Mouse (Mus musculus): ENCODE measurements around the gene Gm10642. TPM values are rescaled to one million over a fixed set of nuclear protein-coding genes. Genes with fewer than 3 reads are reported as not detected.

Gene Gm10642
- polyA plus RNA-seq (2015; fragmentation: Nextera tagmentation; extraction: Ambion mirVana), result 0.36 and 0.45 TPM in 2 replicates

DNA sequence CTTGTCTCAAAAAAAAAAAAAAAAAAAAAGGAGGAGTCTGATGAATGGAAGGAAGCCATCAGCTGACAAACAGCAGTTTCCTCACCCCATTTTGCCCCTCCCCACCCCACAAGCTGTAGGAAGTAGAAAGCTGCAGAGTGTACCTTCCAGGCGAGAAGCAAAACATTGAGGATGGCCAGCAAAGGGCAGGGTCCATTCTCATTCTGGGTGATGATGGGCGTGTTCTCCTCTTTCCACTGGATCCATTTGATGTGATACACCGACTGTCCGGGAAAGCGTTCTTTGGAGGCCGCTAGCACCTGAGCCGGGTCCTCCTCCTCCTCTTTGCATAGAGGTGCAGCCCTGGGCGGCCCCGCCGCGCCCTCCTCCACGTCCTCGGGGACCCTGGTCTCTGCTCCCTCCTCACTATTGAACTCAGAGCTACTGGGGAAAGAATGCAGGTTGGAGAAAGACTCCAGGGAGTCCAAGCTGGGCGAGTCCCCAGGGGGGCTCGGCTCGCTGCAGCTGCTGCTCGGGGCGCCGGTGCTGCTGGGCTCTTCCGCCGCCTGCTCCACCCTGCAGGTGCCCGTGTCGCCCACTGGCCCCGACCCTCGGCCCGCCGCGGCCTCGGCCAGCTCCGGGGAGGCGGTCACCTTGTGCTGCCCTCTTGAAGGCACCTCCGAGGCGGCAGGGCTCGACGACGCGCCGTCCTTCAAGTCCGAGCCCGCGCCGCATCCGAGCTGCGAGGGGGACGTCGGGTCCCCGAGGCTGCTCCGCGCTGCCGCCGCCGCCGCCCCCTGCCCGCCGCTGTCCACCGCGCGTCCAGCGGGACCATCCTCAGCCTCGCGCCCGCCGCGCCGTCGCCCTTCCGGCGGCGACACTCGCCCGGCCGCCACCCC lies at the start of gene Gm10642:
TSS of gene Gm10642 (plus strand) at position 122 of the 878 bp plus-strand sequence.
- Histone ChIP-seq H3K9me3 (replicated peaks) (no peaks in the 10 kb centered on the region), H3K27ac (peak within 1 kb of the TSS; percentile 95), H3K4me3 (peak within 1 kb of the TSS; percentile 98), H3K27me3 (no peaks in the 10 kb centered on the region), H3K4me2 (peak within 1 kb of the TSS; percentile 81), H3K36me3 (no peaks in the 10 kb centered on the region), H3K4me1 (replicated peaks) (peaks cover 21% of the 10 kb centered on the region), H3K9ac (peak within 1 kb of the TSS; percentile 94)
- ATAC-seq (replicated peaks; ENCODE audit: insufficient number of reproducible peaks, insufficient read depth, low FRiP score, low read depth), result peak; percentile 53
- under 1% methylated on average over 72 of the region's 72 CpGs for WGBS

DNA sequence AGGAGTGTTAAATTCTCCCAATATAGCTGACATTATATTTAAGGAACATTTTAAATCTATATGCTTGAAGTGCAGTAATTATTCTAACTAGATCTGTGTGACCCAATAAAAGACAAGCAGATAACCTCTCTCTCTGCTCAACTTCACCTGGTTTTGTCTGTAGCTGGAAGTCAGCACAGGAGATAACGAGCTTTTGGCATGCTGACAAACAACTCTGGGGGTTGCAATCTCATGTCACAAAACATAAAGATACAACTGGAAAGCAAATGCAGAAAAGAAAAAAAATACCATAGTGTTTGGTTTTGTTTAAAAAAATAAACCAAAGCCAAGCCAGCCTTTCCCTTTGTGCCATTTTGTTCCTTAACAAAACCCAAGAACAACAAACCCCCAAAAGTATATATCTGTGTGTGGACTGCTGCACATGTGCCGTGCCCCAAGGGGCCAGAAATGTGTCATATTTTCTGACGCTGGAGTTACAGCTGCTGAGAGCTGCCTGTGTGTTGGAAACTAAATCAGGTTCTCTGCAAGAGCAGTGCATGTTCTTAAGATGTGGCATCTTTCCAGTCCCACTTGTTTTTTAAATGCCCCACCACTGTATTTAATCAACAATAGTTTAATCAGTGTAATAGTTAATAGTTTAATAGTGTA lies 44.9 kb upstream of the Gm10642 start:
- Histone ChIP-seq H3K36me3 (peaks cover 17% of the 10 kb centered on the region; the same call in 1 of the 2 replicates), H3K27me3 (no peaks in the 10 kb centered on the region), H3K4me1 (replicated peaks) (peaks cover 14% of the 10 kb centered on the region), H3K4me2 (no peak overlapping the region), H3K9me3 (replicated peaks) (no peaks in the 10 kb centered on the region), H3K4me3 (no peak overlapping the region), H3K27ac (peak overlapping the region; percentile 50), H3K9ac (no peak overlapping the region)
- ATAC-seq (replicated peaks; ENCODE audit: insufficient number of reproducible peaks, insufficient read depth, low FRiP score, low read depth), result no peak
- 30% methylated on average over 3 of the region's 3 CpGs for WGBS

DNA sequence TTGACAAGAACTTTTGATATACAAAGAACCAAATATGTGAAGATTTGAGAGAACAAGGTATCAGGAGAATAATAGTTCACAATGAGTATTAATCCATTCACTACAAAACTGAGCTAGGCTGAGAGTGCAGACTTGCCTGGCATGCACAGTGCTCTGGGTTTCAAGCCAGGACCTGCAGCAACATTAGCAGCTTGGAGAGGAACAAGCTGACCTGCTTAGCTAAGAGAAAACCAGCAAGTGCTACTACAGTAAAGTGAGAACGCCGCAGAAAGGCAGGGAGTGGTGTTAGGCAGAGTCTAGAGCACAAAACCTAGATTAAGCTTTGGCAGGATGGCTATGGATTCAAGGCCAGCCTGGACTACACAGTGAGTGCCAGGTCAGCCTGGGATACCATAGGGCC lies 26.3 kb upstream of the Gm10642 start:
- Histone ChIP-seq H3K27ac (no peak overlapping the region), H3K27me3 (no peaks in the 10 kb centered on the region), H3K4me3 (no peak overlapping the region), H3K4me2 (no peak overlapping the region), H3K9ac (no peak overlapping the region), H3K36me3 (peaks cover 2% of the 10 kb centered on the region; the same call in 1 of the 2 replicates), H3K9me3 (replicated peaks) (no peaks in the 10 kb centered on the region), H3K4me1 (replicated peaks) (peaks cover 5% of the 10 kb centered on the region; the same call in 1 of the 2 replicates)
- WGBS, result 85% methylated on average over 2 of the region's 2 CpGs
- no peak for ATAC-seq (replicated peaks; ENCODE audit: insufficient number of reproducible peaks, insufficient read depth, low FRiP score, low read depth)

DNA sequence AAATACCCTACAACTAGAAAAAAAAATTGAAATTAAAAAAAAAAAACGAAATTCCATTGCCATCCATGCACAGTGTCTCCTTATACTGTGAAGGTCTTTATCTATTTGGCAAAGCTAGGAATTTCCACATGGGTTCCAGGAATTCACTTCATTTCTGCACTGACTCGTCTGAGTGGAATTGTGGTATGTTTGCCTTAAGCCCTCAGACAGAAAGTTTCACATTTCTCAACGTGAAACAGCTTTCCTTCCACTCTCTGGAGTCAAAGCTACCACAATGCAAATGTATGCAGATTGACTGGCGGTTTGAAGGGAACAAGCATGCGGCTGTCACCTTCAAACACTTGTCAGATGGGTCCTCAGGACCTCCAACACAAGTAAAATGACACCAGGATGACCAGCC lies 24.4 kb upstream of the Gm10642 start:
- no peak for ATAC-seq (replicated peaks; ENCODE audit: insufficient number of reproducible peaks, insufficient read depth, low FRiP score, low read depth)

DNA sequence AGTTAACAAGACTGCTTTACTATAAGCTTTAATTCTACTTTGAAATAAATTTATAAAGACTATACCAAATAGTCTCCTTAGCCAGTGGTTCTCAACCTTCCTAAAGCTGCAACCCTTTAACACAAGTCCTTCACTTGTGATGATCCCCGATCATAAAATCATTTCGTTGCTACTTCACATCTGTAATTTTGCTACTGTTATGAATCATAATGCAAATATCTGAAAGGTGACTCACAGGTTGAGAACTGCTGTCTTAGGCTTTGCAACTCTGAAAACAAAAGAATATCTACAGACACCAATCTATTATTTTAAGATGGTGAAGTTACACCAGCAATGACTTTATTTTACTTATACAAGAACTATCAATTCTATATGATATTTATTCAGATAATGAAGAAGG lies 19.3 kb upstream of the Gm10642 start:
- no peak for ATAC-seq (replicated peaks; ENCODE audit: insufficient number of reproducible peaks, insufficient read depth, low FRiP score, low read depth)
- no peak overlapping the region for H3K27ac ChIP-seq
- H3K4me1 ChIP-seq (replicated peaks), result 0 out of 2 replicates have a peak, but pooled peaks cover under 1% of the 10 kb centered on the region
- no peaks in the 10 kb centered on the region for H3K9me3 ChIP-seq (replicated peaks)
- 0 out of 2 replicates have a peak, but pooled peaks cover 4% of the 10 kb centered on the region for H3K36me3 ChIP-seq
- 75% methylated on average over 2 of the region's 2 CpGs for WGBS
- H3K9ac ChIP-seq, result no peak overlapping the region
- H3K4me2 ChIP-seq, result no peak overlapping the region
- no peak overlapping the region for H3K4me3 ChIP-seq
- H3K27me3 ChIP-seq, result no peaks in the 10 kb centered on the region

More for the DNA sequence above, 24.4 kb upstream of the Gm10642 start:
- H3K9ac ChIP-seq, result no peak overlapping the region
- H3K36me3 ChIP-seq, result 0 out of 2 replicates have a peak, but pooled peaks cover 4% of the 10 kb centered on the region
- no peak overlapping the region for H3K27ac ChIP-seq
- 19% methylated on average over 5 of the region's 5 CpGs for WGBS
- no peak overlapping the region for H3K4me2 ChIP-seq
- H3K4me3 ChIP-seq, result no peak overlapping the region
- H3K9me3 ChIP-seq (replicated peaks), result no peaks in the 10 kb centered on the region
- H3K4me1 ChIP-seq (replicated peaks), result peaks cover 3% of the 10 kb centered on the region; the same call in 1 of the 2 replicates
- no peaks in the 10 kb centered on the region for H3K27me3 ChIP-seq

DNA sequence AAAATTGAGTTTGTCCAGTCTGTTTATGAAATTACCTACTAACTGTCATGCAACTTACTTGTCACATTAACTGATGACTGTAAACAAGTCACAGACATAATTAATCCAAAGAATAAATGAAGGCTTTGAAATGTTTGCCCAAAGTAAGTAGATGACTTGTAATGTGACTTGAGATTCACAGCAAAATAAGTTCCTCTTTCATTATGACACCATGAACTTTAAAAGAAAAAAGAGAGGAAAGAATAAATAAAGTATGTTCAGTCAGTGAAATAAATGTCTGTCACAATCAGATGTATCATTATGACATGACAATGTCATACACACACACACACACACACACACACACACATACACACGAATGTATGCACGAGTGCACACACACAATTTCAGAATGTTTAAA lies 5.8 kb upstream of the Gm10642 start:
- no peak for ATAC-seq (replicated peaks; ENCODE audit: insufficient number of reproducible peaks, insufficient read depth, low FRiP score, low read depth)
- Histone ChIP-seq H3K4me1 (replicated peaks) (peaks cover 11% of the 10 kb centered on the region), H3K9me3 (replicated peaks) (no peaks in the 10 kb centered on the region), H3K4me2 (no peak overlapping the region), H3K36me3 (no peaks in the 10 kb centered on the region), H3K27ac (no peak overlapping the region), H3K4me3 (no peak overlapping the region), H3K27me3 (no peaks in the 10 kb centered on the region), H3K9ac (no peak overlapping the region)
- 78% methylated on average over 2 of the region's 2 CpGs for WGBS

DNA sequence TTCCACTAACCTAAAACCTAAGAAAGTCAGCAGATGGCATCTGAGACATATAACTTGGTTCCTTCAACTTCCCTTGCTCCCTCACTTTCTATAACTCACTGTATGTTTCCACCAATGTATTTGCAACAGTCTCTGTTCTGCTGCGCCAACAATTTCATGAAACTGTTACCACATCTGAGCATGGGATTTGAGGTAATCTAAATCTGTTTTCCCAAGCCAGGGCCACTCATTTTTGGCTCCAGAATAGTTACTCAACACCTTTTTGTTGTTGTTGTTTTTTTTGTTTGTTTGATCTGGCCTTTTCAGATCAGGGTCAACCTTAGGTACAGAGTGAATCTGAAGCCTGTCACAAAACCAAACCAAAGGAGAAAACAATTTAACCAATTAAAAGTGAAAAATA lies 5.1 kb upstream of the Gm10642 start:
- Histone ChIP-seq H3K9me3 (replicated peaks) (no peaks in the 10 kb centered on the region), H3K27ac (no peak overlapping the region), H3K4me2 (no peak overlapping the region), H3K9ac (no peak overlapping the region), H3K36me3 (no peaks in the 10 kb centered on the region), H3K4me1 (replicated peaks) (peaks cover 15% of the 10 kb centered on the region), H3K27me3 (no peaks in the 10 kb centered on the region), H3K4me3 (no peak overlapping the region)
- ATAC-seq (replicated peaks; ENCODE audit: insufficient number of reproducible peaks, insufficient read depth, low FRiP score, low read depth), result no peak
- 86% methylated on average over 1 of the region's 1 CpGs for WGBS

DNA sequence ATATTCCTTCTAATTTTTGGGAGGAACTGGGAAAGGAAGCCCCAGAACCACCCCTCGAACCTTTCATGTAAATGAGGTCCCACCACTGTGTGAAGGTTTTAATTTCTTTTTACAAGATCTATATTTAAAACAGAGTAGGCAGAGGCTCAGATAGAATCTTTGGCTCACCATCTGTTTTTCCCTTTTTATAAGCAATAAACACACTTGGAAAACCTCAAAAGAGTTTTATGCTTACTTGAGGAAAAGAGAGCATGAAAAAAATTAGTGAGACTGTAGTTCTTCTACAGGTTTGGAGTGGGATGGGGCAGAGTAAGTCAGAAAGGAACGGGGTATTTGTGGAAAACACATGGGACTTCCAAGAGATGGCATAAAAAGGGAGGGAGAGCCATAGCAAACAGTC lies 3.8 kb upstream of the Gm10642 start:
- no peak overlapping the region for H3K27ac ChIP-seq
- H3K4me1 ChIP-seq (replicated peaks), result peaks cover 17% of the 10 kb centered on the region
- no peaks in the 10 kb centered on the region for H3K27me3 ChIP-seq
- H3K36me3 ChIP-seq, result no peaks in the 10 kb centered on the region
- no peak overlapping the region for H3K4me2 ChIP-seq
- H3K9me3 ChIP-seq (replicated peaks), result no peaks in the 10 kb centered on the region
- WGBS, result 82% methylated on average over 2 of the region's 2 CpGs
- H3K9ac ChIP-seq, result no peak overlapping the region
- ATAC-seq (replicated peaks; ENCODE audit: insufficient number of reproducible peaks, insufficient read depth, low FRiP score, low read depth), result no peak
- no peak overlapping the region for H3K4me3 ChIP-seq

DNA sequence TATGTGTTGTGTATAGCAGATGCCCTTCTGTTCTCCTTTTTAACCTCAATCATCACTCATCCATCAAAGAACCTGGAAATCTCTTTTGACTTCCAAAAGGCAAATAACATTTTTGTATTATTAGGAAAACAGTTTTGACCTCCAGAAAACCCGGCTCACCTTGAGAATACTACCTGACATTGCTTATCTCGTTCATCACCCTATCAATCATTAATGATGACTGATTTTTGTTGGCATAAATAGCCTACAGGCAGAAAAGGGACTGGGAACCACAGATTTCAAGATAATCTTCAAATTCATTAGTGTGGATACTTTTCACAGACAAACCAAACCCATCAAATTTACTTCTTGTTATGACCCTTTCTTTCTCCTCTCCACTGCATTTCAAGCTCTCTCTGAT lies 2.2 kb upstream of the Gm10642 start:
- 72% methylated on average over 2 of the region's 2 CpGs for WGBS
- Histone ChIP-seq H3K27me3 (no peaks in the 10 kb centered on the region), H3K27ac (no peak overlapping the region), H3K9me3 (replicated peaks) (no peaks in the 10 kb centered on the region), H3K9ac (no peak overlapping the region), H3K4me2 (0 out of 2 replicates have a peak overlapping the region, but pooled peaks have one; percentile 32), H3K36me3 (no peaks in the 10 kb centered on the region), H3K4me3 (no peak overlapping the region), H3K4me1 (replicated peaks) (peaks cover 21% of the 10 kb centered on the region)
- no peak for ATAC-seq (replicated peaks; ENCODE audit: insufficient number of reproducible peaks, insufficient read depth, low FRiP score, low read depth)

DNA sequence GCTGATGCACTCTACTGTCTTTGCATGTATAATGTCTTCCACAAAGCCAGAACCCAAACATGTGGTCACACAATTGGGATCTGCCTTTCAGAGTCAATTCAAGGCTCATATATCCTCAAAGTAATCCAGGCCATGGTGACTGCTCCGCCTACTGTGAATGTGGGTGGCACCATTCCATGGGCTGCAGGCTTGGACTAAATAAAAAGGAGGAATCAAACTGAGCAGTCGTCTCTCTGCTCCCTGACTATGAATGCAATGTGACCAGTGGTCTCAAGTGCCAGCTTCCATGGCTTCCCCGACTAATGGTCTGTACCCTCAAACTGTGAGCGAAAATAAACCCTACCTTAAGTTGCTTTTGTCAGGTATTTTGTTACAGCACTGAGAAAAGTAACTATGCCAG lies 1.6 kb upstream of the Gm10642 start:
- ATAC-seq (replicated peaks; ENCODE audit: insufficient number of reproducible peaks, insufficient read depth, low FRiP score, low read depth), result no peak
- Histone ChIP-seq H3K27ac (no peak overlapping the region), H3K4me3 (no peak overlapping the region), H3K36me3 (no peaks in the 10 kb centered on the region), H3K9ac (no peak overlapping the region), H3K9me3 (replicated peaks) (no peaks in the 10 kb centered on the region), H3K4me2 (peak overlapping the region; percentile 32; the same call in 1 of the 2 replicates), H3K27me3 (no peaks in the 10 kb centered on the region), H3K4me1 (replicated peaks) (peaks cover 21% of the 10 kb centered on the region)
- WGBS, result 76% methylated on average over 4 of the region's 4 CpGs

DNA sequence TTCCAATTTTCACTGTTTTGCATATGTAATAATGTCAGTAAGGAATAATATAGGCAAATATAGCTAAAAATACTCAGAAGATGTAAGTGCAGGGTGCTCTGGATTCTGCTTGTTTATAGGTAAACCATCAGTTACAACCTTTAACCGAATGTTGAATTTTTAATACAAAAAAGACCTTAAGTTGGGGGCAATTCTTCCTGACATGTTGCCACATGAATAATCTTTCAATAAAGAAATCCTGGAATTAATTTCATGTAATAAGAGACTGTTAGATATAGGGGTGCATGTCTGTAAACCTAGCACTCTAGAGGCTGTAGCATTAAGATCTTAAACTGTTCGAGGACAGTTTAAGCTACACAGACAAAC lies 304 bp upstream of the Gm10642 start:
- H3K4me3 ChIP-seq, result peak overlapping the region; percentile 98
- no peak for ATAC-seq (replicated peaks; ENCODE audit: insufficient number of reproducible peaks, insufficient read depth, low FRiP score, low read depth)
- H3K9me3 ChIP-seq (replicated peaks), result no peaks in the 10 kb centered on the region
- H3K27me3 ChIP-seq, result no peaks in the 10 kb centered on the region
- no peaks in the 10 kb centered on the region for H3K36me3 ChIP-seq
- peak overlapping the region; percentile 94 for H3K9ac ChIP-seq
- peak overlapping the region; percentile 81 for H3K4me2 ChIP-seq
- no peak overlapping the region for H3K27ac ChIP-seq
- peaks cover 21% of the 10 kb centered on the region for H3K4me1 ChIP-seq (replicated peaks)
- WGBS, result 33% methylated on average over 2 of the region's 2 CpGs

All from heart, embryonic 15.5 days (tissue).